Mouse (Mus musculus): ENCODE data around the gene Rab1a. TPM values are rescaled to one million over a fixed set of nuclear protein-coding genes. Genes with fewer than 3 reads are reported as not detected.
"Not testable (repeated sequence)": the region's sequence is repeated elsewhere in the genome, so short reads cannot be mapped to it uniquely, and the experiment has no call there.

Rab1a gene
- total RNA-seq (2014; fragmentation: Nextera tagmentation) (104 and 142 TPM in 2 replicates), total RNA-seq (2017) (96.9 and 106 TPM in 2 replicates)

DNA sequence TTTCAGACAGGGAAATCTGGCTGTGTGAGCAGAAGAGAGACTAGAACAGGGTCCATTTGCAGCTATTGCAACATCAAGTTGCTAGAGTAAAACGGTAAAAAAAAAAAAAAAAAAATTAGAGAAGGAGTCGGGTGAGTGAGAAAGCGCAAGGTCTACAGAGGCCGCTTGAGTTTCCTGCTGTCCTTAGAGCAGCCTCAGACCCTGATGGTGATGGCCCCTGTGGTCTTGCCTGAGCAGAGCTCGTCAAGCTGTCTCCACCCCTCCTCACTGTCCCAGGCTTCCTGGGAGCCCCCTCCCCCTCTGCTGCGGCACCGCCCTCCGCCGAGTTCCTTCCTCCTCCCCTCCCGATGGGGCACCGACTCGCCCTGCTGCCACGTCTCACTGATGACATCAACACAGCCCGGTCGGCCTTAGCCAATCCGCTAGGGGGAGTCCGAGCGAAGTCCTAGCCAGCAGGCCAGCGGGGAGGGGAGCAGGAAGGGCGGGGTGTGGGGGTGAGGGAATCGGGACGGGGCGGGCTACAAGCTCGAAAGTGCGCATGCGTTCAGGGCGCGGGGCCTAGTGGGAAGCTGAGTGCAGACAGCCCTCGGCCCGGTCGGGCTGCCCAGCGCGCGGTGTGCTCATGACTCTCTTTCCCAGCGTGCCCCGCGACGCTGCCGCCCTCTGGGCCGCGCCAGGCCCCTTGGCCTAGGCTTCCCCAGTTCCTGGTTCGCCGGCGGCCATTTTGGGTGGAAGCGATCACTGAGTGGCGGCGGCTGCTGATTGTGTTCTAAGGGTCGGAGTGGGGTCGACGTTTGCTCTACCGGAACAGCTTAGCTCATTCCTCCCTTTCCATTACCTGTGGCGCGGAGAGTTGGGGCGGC lies at the start of gene Rab1a:
Rab1a (plus strand) TSS at position 720 of the 863 bp plus-strand sequence.
- peak; percentile 87 for ATAC-seq (replicated peaks; ENCODE audit: poor library complexity, severe bottlenecking)

DNA sequence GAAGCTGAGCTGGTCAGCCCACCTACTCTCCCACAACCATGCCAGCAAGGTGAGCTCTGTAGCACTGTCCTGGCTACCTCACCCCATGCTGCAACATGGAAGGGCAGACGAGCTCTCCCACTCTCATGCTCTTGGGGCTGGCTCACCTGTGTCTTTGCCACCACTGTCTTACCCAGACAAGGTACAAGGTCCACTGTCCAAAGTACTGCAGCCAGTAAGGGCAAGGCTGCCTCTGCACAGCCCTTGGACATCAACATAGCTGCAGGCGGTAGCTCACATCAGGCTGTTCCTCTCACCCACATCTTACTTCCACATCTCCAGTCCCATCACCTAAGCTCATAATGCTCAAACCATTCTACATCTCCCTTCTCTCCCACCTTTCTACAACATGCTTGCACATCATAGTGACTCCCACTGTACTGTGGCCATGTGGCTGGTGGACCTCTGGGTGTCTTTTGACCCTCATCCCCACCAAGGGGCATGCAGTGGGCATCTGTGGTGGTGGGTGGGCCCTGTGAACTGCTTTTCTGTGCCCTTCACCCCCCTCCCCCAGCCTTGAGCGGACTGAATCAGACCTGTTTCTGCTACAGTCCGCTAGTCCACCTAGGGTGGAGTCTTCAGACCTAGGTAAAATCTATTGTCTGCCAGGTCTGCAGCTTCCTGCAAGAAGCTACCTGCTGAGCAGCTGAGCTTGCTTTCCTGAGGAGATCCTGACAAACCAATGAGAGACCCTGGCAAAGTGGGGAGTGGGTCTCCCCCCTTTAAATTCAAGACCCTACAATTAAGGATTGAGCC lies 48.9 kb upstream of the Rab1a start:
- ATAC-seq (replicated peaks; ENCODE audit: poor library complexity, severe bottlenecking) = no peak

DNA sequence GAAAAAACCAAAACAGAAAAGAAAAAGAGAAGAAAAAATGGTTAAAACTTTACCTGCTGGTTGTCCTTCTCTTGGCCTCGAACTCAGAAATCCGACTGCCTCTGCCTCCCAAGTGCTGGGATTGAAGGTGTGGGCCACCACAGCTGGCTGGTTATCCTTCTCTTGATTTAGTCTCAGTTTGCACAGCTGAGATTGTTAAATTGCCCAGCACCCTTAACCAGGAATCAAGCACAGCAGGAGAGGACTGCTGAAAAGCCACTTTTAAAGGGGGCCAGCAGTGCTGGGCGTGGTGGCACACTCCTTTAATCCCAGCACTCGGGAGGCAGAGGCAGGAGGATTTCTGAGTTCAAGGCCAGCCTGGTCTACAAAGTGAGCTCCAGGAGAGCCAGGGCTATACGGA lies 47.7 kb upstream of the Rab1a start:
- not testable (repeated sequence) for ATAC-seq (replicated peaks; ENCODE audit: poor library complexity, severe bottlenecking)

DNA sequence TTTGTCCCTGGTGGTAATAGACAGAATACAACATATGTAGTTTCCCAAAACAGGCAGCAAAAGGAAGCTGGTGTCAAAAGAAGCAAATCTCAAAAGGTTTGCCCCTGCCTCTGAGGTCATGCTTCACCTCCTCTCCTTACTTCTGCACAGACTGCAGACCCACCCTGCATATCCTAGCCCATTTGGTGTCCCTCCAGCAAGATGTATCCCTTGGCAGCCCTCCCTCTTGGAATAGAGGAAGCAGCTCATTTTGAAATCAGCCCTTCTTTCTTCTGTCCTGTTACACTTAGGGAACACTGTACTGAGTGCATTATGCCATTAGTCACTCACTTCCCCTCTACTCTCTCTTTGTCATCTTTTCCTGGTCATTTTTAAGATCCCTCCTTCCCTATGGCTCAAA lies 42.4 kb upstream of the Rab1a start:
- peak; percentile 99 for ATAC-seq (replicated peaks; ENCODE audit: poor library complexity, severe bottlenecking)

DNA sequence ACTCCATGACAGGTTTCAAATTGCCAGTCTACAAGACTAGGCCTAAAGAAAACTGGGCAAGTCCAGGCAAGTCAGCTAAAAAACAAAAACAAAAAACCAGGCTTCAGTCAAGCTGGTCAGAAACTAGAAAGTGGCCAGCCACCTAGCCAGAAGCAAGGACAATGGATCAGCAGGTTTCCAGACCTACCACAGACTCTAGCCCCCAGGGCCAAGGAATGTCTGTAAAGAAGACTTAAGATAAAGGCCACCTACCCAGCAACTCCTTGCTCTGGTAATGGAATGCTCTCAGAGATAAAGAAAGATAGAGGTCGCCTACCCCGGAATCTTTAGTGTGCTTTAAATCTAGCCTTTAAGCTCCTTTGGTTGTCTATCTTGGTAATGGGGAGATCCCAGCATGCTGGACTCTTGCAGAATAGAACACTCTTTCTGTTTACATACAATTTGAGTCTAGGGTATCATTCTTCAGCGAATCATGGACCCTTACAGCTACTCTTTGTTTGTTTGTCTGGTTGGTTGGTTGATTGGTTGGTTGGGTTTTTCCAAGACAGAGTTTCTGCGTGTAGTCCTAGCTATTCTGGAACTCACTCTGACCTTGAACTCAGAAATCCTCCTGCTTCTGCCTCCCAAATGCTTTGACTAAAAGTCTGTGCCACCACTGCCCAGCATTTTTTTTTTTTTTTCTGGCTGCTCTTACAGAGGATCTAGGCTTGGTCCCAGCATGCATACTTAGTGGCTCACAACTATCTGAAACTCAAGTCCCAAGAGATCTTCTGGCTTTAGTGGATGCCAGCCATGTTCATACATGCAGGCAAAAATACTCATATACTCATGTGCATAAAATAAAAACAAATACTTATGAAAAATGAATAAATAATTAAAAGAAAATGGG lies 36.0 kb upstream of the Rab1a start:
- no peak for ATAC-seq (replicated peaks; ENCODE audit: poor library complexity, severe bottlenecking)

DNA sequence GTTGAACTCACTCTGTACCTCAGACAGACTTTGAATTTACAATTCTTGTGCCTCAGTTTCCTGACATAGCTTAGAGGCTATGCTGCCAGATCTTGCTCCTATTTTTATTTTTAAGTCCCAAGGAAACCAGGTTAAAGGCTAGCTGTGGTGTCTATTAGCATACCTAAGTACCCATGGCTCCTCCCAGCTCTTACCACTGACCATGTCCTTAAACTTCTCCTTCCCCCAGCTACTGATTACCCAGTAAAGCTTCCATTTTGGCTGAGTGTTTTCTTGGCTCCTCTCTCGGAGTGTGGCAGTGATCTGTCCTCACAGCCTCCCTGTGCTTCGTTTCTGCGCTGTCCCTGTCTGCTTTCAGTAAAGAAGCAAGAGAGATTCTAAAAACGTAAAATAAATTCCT lies 35.2 kb upstream of the Rab1a start:
- no peak for ATAC-seq (replicated peaks; ENCODE audit: poor library complexity, severe bottlenecking)

DNA sequence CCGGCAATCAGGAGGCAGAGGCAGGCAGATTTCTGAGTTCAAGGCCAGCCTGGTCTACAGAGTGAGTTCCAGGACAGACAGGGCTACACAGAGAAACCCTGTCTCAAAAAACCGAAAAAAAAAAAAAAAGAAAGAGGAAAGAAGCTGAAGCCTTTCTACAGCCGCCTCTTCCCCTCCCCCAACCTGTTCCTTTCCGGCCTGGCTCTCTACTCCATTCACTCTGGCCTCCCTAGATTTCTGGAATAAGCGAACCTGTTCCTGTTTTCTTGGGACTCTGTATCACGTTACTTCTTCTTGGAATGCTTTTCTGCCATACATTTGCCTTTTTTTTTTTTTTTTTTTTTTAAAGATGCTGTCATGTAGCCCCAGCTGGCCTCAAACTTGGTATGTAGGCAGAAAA lies 34.8 kb upstream of the Rab1a start:
- not testable (repeated sequence) for ATAC-seq (replicated peaks; ENCODE audit: poor library complexity, severe bottlenecking)

DNA sequence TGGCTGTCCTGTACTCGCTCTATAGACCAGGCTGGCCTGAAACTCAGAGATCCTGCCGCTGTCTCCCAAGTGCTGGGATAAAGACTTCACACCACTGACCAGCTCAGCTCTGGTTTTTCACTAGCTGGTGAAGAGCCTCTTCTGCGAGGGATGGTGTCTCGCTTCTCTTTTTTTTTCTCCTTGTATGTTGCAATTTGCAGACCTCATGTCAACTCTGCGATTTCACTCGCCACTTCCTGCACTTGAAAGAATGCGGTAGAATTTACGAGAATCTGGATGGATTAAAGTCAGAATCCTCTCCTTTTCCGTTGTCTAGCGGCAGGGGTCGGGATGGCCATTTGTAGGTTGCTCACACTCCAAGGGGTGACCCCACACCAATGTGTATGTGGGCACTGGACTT lies 32.3 kb upstream of the Rab1a start:
- peak; percentile 99 for ATAC-seq (replicated peaks; ENCODE audit: poor library complexity, severe bottlenecking)

DNA sequence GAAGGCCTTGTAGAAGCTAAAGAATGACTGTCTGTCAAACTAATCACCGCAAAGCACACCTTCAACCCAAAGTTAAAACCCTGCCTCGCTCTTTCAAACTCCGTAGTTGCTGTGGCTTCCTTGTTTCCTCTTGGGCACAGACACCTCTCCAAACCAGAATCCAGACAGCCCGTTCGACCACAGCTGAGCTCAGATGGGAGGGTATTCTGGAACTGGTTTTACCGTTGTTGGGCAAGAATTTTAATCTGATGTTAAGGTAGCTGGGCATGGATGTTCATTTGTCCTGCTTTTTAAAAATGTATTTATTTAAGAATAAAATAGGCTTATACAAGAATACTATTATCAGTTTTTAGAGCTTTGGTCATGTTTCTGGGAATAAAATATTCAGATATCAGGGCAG lies 14.0 kb upstream of the Rab1a start:
- no peak for ATAC-seq (replicated peaks; ENCODE audit: poor library complexity, severe bottlenecking)

DNA sequence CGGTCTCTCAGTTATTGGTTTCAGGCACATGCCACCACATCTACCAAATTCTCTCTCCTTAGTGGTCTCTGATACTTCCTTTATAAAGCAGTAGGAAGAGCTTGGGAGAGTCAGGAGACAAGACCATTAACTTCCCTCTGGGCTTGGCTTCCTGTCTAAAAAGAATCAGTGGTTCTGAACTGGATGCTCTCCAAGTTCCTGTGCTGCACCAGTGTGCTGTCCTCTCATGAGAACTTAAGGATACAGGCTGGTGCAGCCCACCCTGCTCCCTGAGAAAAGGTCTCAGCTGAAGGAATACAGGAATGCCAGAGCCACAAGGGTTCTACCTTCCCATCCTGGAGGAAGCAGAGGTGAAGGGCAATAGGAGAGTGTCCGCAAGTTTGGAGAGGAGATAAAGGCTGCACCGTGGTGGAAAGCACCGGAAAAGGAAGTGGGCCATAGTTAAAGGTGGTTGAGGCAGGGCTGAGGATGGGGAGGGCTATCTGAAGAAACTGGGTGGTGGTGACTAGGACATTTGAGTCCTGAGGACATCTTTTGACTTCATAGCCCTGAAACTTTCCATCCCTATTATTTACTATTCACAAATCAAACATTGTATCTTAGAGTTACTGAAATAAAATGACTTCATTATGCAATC lies 8.0 kb upstream of the Rab1a start:
- peak; percentile 88 for ATAC-seq (replicated peaks; ENCODE audit: poor library complexity, severe bottlenecking)

DNA sequence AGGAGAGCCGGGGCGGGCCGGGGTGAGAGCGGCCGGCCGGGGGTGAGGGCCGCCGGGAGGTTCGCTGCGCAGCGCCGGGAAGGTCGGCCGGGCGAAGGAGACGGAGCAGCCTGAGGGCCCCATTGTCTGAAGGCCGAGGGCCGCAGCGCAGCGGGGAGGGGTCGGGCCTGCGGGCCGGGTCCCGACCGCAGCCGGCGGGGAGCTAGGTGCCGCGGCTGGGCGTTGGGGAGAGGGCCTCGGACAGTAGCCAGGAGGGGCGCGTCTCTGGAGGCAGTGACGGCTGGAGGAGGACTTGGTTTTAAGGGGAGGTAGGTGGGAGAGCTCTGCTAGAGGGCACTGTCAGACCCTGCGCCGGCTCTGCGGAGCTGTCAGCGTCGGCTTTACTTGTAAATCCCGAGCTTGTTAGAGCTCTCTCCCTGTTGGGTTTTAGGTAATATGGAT lies 449 bp downstream of the Rab1a start:
- peak; percentile 11 for ATAC-seq (replicated peaks; ENCODE audit: poor library complexity, severe bottlenecking)

DNA sequence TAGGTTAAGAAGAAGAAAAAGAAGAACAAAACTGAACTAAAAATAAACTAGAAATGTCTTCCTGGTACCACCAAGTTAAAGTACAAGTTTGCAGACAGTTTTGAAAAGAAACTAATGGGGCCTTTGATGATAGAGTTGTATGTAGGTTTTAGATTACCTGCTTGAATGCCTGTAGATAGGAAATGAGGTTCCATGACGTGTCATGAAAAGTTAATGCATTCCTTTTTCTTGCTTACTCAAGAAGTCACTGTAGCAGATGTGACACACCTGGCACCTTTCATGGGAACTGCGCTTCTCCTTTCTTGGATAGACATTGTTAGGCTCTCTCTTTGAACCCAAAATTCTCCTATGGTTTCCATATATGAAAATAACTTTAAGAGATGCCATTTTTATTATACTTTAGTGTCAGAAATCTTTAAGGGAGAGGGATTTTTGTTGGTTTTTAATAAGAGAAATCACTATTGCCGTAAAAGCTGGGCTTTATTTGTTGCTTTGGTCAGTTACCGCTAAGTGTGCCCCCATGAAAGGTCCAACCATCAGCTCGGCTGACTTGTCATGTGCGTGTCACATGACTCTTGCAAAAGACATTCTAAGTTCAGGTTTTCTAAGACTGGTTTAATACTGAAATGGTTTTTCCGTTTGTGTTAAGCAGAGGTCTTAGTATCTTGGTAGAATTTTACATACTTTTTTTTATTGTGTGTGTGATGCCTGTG lies 1.2 kb downstream of the Rab1a start:
- no peak for ATAC-seq (replicated peaks; ENCODE audit: poor library complexity, severe bottlenecking)

DNA sequence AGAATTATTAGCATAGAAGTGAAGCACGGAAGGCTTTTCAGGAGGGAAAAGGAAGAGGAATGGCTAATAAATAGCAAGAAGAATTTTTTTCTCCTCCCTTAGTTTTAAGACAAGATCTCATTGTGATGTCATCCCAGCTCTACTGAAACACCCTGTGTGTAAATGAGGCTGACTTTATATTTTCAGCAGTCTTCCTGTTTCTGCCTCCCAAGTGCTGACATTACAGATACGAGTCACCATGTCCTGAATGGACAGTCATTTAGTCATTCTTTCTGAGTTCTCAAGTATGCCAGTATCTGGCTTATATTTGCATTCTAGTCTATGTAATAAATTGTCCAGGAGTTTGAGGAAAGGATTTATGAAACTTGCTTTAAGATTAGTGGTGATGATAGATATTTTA lies 3.1 kb downstream of the Rab1a start:
- no peak for ATAC-seq (replicated peaks; ENCODE audit: poor library complexity, severe bottlenecking)

DNA sequence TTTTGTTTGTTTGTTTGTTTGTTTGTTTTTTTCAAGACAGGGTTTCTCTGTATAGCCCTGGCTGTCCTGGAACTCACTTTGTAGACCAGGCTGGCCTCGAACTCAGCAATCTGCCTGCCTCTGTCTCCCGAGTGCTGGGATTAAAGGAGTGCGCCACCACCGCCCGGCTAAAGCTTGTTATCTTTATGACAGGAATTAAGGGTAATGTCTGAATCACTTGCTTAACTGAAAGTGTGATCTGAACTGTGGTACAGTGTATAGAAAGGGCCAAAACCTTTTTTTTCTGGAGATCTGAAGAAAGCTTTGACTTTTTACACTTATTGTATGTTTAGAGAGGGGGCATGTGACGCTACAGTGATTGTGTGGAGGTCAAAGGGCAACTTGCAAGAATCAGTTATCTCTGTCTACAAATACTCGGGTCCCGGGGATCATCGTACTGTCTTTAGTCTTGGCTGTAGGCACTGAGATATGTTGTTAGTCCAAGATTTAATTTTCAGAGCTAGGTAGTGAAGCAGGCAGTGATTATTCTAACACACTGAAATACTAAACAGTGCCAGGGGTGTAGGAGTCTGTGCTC lies 3.7 kb downstream of the Rab1a start:
- ATAC-seq (replicated peaks; ENCODE audit: poor library complexity, severe bottlenecking) = no peak

DNA sequence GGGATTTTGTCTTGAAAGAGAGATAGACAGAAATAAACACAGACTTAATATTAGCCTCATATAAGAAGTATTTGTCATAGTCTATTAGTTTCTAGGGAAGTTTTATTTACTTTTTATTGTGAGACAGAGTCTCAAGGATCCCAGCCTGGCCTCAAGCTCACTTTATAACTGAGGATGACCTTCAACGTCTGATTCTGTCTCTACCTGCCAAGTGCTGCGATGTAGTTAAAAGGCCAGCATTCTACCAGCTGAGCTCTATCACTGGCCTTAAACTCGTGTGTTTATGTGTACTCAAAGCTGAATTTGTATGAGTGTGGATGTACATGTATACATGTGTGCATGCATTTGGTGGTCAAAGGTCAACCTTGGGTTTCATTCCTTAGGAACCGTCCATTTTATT lies 4.3 kb downstream of the Rab1a start:
- ATAC-seq (replicated peaks; ENCODE audit: poor library complexity, severe bottlenecking) = no peak

DNA sequence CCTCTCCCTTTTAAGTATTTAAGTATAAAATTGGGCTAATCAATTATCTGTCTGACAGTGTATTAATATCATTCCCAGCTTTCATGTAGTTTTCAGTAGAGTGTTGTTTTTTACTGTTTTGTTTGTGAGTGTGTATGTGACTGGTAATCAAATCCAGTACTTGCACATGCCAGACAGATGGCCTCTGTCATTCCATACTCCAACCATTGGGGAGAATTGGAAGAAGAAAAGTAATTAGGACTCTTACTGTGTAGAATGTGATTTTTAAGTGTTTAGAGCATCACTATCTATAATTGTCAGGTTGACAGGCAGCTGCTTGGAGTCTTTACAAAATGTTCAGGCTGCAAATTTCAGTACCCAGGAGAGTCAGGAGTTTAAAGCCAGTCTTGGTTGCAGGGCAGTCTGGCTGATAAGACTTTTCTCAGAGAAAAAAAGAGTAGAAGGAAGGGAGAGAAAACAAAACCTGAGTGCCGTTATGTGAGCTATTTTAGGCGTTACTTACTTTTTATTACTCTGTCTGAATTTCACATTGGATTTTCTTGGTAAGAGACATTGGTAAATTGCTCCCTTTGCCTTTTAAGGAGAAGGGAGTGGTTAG lies 5.5 kb downstream of the Rab1a start:
- no peak for ATAC-seq (replicated peaks; ENCODE audit: poor library complexity, severe bottlenecking)

DNA sequence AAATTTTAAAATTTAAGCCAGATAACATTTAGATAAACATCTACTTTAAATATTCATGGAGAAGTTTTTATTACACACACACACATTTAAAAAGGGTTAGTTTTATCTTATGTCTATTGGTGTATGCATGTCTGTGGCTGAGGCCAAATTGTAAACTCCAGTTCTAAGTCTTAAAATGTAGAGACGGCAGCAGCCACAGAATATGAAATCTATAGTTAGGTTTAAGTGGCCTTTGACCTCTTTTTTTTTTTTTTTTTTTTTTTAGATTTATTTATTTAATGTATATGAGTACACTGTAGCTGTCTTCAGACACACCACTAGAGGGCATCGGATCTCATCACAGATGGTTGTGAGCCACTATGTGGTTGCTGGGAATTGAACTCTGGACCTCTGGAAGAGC lies 6.4 kb downstream of the Rab1a start:
- ATAC-seq (replicated peaks; ENCODE audit: poor library complexity, severe bottlenecking) = no peak

DNA sequence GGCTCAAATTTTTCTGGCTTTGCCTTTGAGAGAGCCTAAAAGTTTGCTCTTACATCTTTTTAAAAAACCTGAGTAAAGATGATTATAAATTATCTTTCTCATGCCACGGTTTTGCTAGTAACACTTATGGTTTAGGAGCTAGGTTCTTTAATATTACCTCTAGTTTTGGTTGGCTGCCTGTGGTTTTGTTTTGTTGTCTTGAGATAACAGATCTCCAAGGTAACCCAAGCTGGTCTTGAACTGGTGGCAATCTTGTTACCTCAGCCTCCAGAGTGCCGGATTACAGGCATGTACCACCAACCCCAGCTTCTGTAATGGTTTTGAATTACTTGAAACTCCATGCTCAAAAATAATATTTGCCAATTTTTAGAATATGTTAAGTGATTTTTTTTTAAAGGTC lies 10.6 kb downstream of the Rab1a start:
- no peak for ATAC-seq (replicated peaks; ENCODE audit: poor library complexity, severe bottlenecking)

DNA sequence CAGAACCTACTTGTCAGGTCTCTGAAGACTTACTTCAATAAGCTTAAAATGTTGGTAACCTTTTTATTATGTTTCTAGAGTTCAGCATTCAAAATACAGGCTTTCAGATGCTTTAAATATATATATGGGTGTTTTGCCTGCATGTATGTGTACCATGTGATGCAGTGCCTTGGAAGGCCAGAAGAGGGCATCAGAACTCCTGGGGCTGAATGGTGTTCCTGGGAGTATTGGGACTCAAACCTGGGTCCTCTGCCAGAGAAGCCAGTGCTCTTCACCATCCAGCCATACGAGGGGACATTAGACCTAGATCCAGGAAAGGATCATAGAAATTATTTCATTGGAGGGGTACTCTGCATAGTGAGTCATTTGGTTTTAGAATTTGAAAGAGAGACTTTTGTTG lies 13.5 kb downstream of the Rab1a start:
- peak; percentile 62 for ATAC-seq (replicated peaks; ENCODE audit: poor library complexity, severe bottlenecking)

Data from granulocyte monocyte progenitor cell, adult 5-6 weeks (primary cell).